Mouse (Mus musculus) cerebellum, adult 2 months (tissue): Measurements from ENCODE around the gene Cxcl9.

Experiments used
- CTCF ChIP-seq: fragments of 200-500 bp; IDR thresholded peaks from 2 replicates; pipeline ENCODE4 v1.5.1; 2011; ENCODE audit warnings: low read depth, mild to moderate bottlenecking, control low read depth, low read length, moderate library complexity, borderline replicate concordance; ENCODE audit not compliant: insufficient read depth
- POLR2A ChIP-seq: fragments of 200-500 bp; IDR thresholded peaks from 2 replicates; pipeline ENCODE4 v1.6.1; 2011; ENCODE audit warnings: low read length, control low read depth, borderline replicate concordance; ENCODE audit not compliant: insufficient read depth

GRCm38 (mm10) chr5:92368392-92368791 lies 40.5 kb upstream of the Cxcl9 start:
- no peak for TF ChIP-seq CTCF
- no peak for TF ChIP-seq POLR2A
